Mouse (Mus musculus): ENCODE results near the gene Kif2b. TPM values are rescaled to one million over a fixed set of nuclear protein-coding genes. Genes with fewer than 3 reads are reported as not detected.

Kif2b gene
- polyA plus RNA-seq (2014; fragmentation: Illumina TruSeq; extraction: RNeasy Lipid Tissue Mini Kit (QIAGEN cat#74804); ENCODE audit: low read depth, low replicate concordance) = not detected

DNA sequence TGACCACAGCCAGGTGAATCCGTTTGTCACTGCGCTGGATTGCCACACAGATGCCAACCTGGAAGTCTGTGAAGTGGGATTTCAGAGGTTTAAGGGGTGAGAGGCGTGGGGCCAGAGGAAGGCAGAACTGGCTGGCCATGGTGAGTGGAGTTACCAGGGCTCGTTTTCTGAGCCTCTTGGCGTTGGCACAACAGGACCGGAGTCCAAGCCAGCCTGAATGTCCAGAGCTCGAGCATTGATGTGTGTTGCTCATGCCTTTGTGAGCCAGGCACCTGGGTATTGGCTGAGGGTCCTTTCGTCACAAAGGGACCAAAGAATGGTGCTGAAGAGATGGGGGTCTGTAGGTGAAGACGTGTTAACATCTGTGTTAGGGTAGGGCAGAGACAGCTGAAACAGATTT, at the start of gene Kif2b:
Kif2b (minus strand) TSS at position 242 of the 400 bp plus-strand sequence.

Data from liver, adult 10 weeks (tissue).